Mouse (Mus musculus) ovary, postnatal 36 days (tissue): Measurements from ENCODE around the gene Gjc2.

Experiments used
- DNase-seq: peaks from one replicate; pipeline ENCODE4 v3.0.0; 2022; ENCODE audit warnings: low spot score, mixed read lengths

The Gjc2 gene

DNA sequence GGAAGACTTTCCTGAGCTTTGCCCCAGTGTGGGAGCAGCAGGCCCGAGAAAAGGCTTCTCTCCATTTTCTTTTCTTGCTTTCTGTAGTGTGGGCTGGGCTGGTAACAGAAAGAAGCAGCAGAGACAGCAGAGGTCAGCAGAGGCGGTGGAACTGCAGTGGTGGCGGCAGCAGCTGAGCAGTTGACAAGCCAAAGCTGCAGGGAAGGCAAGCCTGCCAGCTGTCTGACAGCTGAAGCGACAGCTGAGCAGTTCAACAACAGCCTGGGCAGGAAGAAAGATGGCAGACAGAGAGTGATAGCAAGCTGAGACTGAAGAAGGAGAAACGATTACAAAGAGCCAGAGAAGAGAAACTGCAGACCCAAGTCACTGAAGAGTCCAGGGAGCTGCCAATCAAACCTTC, 21.6 kb downstream of the Gjc2 start:
- DNase-seq: no peak

DNA sequence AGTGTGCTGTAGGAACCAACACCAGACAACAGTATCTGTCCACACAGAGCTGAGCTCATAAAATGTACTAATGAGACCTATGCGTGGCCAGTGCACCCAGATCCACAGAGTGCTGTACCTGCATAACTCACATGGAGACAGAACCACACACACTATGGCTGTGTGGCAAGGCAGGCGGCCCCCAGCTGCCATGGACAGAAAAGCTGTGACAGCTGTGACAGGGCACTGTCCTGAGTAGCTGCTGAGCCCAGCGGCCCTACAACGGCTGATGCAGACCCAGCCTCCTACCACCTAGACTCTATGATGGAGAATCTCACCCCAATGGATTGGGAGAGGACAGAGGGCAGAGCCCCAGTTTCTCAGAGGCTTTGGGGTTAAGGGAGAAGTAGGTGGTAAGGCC, 23.5 kb downstream of the Gjc2 start:
- DNase-seq: no peak

DNA sequence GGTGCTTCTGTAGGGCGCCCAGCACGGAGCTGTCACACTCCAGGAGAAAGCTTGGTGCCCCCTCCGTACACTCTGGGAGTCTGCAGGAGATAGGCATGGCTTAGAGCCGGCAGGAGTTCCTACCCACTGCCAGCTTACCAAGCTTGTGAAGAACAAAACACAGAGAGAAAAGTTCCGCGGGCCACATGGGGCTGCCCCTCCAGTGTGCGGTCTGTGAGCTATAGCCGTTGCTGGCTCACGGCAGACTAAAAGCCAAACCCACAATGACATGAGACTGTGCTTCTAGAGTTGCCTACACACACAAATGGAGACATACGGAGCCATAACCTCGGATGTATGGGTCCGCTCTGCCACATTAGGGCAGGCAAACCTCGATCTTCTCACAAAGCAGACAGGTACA, 23.9 kb downstream of the Gjc2 start:
- DNase-seq: no peak

DNA sequence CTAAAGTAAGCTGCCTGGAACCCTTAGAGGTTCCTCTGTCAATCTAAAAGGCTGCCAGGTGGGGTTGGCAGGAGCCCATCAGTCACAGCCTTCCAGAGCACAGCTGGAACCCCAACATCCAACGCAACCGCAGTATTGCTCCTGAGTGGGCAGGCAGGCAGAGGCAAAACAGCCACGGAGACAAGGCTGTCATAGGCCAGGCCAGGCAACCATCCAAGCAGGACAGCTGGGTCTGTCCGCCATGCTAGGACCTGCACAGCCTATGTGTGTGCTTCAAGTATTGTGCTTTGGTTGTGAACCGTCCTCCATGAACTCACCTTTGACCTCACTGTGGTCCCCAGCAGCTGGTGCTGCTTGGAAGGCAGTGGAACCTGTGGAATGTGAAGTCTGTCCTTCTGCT, 27.1 kb downstream of the Gjc2 start:
- no peak for DNase-seq

DNA sequence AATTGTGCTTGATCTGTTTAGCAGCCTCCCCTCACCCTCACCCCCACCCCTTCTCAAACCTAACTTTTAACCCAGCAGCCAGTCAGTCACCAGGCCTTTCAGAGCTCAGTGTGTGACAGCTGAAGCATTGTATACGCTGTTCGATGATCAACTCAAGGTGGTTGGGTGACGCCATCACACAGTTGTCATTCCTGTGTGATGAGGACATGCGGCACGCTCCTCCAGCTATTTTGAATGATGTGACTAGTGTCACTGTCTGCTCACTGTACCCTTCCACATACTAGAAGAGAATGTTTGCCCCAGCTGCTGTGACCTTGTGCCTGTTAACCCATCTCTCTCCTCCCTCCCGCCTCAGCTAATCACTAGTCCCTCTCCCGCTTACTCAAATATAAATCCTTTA, 28.8 kb downstream of the Gjc2 start:
- no peak for DNase-seq

DNA sequence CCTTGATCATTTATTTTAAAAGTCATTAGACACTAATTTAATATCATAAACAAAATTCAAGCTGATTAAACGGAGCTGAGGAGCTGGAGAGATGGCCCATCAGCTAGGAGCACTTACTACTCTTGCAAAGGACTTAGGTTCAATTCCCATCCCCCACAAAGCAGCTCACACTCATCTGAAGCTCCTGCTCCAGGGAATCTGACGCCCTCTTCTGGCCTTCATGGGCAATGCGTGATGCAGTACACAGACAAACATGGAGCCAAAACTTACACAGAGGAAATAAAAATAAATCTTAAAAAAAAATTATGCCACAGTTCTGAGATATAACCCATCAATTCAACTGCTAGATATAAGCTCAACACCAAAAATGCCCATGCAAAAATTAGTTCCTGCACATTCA, 31.3 kb downstream of the Gjc2 start:
- DNase-seq: no peak

DNA sequence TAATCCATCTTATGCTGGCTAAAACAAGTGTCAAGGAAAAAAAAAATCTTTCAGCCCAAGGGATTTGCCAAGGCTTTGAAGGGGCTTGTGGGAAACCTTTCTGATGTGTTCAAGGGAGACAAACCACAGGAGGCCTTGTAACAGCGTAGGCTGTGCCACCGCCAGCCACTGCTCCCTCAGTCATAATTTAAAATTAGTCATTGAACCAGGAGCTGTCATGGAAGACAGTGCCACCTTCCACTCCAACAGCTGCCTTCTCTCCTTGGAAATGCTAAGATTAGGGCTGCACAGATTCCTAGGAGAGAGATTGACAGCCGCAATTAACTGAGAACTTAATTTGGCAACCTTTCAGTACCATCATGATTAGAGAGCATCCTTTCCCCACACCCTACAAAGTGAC, 33.7 kb downstream of the Gjc2 start:
- no peak for DNase-seq

DNA sequence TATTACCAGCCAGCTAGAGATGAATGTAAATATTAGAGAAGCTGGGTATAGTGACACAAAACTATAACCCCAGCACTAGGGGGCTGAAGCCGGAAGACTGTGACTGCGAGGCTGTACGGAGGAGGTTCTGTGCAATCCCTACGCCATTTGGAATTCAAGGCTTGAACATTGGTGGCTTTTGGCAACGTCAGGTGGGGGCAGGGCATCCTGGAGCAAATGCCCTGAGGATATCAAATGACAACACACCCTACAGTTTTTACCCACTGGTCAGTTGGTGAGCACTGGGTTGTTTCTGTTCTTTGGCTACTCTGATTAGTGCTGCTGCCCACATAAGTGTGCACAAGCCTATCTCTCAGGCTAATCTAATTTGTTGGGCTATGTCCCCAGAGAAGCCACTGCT, 40.1 kb downstream of the Gjc2 start:
- DNase-seq: no peak

DNA sequence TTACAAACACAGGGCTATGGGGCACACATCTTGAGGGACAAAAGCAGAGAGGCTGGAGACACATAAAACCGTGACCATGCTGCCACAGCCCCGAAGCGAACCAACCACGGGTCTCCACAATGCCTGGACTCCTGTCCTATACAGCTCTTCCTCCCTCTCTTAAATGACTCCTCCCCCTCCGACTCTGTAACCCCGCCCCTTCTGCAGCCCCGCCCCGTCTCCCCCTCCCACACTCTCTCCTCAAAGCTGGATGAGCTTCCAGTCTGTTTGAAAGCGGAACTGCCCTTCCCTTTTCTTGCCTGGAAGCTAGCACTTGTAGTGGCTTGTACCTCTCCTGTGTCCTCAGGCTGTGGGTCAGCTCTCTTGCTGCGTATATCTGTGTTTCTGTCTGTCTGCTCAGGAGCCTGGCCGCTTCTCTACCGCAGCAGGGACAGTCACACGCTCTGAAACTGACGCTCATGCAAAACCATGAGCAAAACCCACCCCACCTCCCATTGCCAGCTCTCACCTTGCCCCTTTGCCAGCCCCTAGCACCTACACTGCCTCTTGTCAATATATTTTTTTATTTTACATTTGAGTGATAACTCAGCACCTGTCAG, 41.1 kb downstream of the Gjc2 start:
- no peak for DNase-seq

DNA sequence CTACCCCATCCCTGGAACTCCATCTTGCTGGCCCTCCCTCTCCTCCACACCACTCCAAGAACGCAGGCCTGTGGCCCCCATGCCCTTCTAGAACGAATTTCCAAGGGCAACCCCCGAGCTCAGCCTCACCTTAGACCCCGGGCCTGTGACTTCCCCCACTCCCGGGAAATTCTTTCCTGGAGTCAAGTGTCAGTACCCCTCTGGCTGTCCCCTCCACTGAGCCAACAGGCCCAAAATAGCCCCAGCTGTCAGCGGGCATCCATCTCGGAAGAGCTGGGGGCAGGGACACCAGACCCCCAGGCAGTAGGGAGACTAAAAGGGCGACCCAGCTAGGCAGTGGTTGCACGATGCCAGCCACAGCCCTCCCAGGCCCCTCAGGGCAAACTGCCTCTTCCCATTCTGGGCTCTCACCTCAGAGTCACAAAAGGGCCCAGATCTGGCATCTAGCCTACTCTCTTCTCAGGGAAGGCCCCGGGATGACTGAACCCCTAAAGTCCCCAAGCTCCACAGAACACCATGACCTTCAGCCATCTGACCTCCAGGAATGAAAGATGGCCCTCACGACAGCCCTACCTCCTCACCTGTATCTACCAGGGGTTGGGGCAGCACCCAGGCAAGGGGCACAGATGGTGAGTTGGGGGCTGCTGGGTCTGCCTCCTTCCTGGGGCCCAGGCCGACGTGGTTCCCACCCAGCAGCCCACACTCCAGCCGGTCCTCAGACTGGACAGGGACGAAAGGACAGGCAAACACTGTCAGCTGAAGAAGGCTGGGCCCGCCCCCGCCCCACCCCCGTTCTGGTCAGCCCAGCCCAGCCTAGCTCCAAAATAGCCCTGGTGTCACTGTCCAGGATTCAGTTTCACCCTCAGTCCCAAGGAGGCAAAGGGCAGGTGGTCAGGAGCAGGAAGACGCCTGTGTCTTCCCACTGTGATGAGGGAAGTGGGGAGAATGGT, 44.2 kb downstream of the Gjc2 start:
- no peak for DNase-seq

DNA sequence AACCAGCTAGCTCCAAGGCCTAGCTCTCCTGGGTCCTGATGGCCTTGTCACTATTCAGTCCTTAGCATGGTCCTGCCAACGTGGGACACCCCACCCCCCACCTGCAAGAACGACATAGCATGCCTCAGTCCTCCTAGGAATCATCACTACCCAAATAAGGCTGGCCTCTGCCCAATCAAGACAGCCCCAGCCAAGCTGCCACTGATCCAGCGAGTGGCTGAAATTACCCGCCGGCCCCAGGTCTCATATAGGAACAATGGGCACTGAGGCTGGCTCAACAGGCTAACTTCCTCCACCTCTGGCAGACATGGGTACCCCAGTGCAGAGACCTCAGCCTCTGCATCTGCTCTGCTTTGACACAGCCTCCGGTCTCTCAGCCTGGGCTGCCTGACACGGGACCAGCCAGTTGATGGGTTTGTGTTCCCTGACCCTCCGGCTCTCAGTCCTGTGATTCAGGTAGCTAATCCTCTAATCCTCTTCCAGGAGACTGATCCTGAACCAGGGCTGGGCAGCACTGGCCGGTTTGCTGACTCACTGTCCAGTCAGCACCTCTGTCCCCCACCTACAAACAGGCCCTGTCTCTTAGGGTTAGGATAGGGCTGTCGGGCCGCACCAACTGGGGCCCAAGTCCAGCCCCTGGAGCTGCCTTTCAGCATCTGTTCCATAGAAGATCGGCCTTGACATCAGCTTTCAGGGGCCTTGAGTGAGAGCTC, 45.9 kb downstream of the Gjc2 start:
- DNase-seq: no peak

DNA sequence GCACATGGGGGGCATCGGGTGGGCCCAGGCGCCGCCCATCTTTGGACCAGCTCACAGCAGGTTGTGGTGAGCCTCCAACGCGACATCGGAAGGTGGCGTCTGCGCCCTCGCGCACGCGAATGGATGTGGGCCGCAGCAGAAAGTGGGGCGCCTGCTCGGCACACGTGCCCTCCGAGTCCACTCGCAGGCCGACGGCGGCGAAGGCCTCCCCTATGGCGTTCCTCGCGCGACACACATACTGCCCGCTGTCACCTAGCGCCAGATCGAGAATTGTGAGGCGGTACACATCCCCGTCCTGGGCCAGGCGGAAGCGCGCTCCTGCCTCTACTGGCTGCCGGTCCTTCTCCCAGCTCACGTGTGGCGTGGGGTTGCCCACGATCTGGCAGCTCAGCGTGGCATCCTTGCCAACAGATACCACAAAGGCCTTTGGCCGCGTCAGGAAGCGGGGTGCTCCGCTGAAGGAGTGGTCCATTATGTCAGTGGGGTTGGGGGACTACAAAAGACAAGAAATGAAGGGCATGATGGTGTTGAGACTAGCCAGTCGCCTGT, 47.0 kb downstream of the Gjc2 start, which contains the start of gene Obscn:
TSS of gene Obscn (minus strand) at position 499 of the 549 bp plus-strand sequence.
- DNase-seq: no peak

DNA sequence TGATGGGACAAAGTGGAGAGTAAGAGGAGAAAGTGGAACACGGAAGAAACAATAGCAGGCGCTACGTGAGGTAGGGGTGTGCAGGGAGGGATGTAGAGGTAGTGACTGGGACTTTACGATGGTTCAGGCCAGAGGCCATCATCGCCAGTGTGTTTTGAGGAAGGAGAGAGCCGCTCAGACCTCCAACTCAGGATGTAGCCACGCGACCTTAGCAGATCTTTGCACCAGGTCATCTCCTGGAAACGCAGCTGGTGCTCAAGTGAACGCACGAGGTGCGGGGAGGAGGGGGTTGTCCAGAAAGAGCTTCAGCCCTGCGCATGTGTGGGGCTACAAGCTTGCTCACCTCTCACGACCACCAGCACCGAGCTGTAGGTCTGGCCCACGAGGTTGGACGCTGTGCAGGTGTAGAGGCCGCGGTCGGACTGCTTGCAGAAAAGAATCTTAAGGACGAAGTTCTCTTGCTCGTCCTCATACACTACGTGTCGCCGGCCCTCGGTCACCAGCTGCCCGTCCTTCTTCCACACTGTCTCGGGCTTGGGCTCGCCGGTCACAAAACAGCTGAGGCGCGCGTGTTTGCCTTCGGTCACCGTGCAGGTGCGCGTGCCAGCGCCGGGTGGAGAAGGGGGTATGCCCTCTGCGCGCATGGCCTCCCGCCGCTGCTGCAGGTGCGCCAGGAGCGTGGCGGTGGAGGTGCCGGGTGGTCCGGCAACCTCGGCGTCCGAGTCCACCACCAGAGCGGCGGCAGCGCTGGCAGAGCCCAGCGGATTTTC, 47.8 kb downstream of the Gjc2 start:
- DNase-seq: no peak

DNA sequence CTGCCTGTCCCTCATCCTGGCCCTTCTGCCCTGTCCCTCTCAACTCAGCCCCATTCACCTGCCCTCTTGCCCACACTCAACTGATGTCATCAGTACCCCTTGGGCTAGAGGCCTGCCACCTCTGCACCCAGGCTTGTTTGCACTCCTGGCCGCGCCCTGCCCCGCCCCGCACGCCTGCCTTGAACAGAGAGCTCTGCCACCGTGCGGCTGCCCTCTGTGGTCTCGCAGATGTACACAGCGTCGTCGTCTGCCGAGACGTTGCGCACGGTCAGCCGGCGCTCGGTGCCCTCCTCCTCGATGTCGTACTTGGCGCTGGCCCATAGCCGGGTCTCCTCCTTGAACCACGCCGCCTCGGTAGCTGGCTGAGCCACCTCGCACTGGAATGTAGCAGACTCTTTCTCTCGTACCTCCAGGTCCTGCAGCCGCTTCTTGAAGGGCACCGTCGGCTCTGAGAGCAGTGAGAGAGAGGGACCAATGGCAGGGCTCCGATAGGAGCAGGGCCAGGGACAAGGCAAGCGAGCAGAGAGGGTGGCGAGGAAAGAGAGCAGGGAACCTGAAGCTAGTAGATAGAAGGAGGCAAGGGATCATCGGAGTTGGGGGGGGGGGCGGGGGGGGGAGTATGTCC, 48.5 kb downstream of the Gjc2 start:
- no peak for DNase-seq

DNA sequence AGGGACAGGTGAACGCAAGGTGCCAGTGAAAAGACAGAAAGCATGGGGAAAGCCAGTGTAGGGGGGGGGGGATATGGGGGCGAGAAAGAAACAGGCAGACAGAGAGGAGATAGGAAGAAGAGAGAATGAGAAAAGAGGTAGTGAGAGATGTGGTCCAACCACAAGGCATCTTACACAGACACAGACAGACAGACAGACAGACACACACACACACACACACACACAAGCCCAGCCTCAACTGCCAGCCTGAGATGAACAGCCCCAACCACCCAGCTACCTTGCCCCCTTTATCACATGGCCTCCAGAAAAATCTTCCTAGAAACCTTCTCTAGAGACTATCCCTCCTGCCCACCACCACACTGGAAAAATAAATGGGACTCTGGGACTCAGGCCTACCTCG, 50.9 kb downstream of the Gjc2 start:
- no peak for DNase-seq

DNA sequence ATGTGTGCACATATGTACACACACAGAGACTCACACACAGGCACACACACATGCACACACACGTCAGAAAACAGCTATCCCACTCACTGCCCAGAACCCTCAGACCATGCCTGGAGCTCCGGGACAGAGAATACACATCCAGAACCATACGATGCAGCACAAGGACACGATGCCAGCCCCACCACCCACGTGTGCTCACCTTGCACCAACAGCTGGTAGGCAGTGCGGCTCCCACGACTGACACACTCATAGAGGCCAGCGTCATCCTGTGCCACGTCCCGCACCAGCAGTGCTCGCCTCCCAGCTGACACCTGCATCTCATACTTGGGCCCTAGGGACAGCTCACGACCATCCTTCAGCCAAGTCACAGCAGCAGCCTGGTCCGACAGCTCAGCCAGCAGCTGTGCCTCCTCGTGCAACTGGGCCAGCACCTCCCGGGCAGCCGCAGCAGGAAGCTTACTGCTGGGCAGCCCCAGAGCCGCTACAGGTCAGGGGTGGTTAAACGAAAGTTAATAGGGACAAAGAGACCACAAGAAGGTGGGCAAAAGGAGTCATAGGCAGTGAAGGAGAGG, 51.6 kb downstream of the Gjc2 start:
- DNase-seq: no peak

DNA sequence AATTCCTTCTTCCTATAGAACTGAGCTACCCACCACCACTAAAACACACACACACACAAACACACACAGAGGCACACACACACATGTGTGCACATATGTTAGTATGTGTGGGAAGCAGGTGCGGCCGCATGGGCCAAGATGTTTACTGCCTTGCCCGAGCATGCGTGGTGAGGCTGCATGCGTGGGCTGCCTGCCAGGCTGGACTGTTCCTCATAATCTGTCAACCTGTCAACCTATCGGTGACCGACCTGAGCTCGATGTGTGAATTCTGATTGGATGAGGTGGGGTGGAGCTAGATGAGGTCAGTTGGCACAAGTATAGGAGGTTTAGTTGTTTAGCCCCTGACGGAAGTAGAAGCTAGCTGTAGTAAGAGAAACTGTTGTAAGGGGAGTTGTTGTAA, 52.2 kb downstream of the Gjc2 start:
- DNase-seq: no peak
